Mouse (Mus musculus) spleen, adult 2 months (tissue): ENCODE data around the gene Mrps15. TPM values are rescaled to one million over a fixed set of nuclear protein-coding genes. Genes with fewer than 3 reads are reported as not detected.
A peak's percentile ranks its signal among the peaks of the same experiment; 100 is the strongest.

Experiments used
- DNase-seq, 2 experiments: peaks; one replicate each; pipeline versions ENCODE4 v3.0.0 to v3.0.0-alpha.2; 2012 to 2021; ENCODE audit warnings: low spot score in 2 of 2, low read depth in 1 of 2
- H3K27ac ChIP-seq: fragments of 200-500 bp; 2 replicates; pipeline ENCODE4 v1.5.1; 2012; ENCODE audit warnings: low read length, inconsistent platforms; ENCODE audit not compliant: insufficient read depth
- H3K27me3 ChIP-seq: fragments of 200-500 bp; 2 replicates; pipeline ENCODE4 v1.6.1; 2012; ENCODE audit warnings: mild to moderate bottlenecking, moderate library complexity, low read length, inconsistent platforms; ENCODE audit not compliant: control insufficient read depth, insufficient read depth
- H3K36me3 ChIP-seq: fragments of 200-500 bp; 2 replicates; pipeline ENCODE4 v1.6.1; 2012; ENCODE audit warnings: mild to moderate bottlenecking, low read length, inconsistent platforms; ENCODE audit not compliant: control insufficient read depth, insufficient read depth
- H3K4me1 ChIP-seq: fragments of 200-500 bp; 2 replicates; pipeline ENCODE4 v1.6.1; 2011; ENCODE audit warnings: inconsistent platforms; ENCODE audit not compliant: control insufficient read depth, insufficient read depth, insufficient read length
- H3K4me3 ChIP-seq: fragments of 200-500 bp; 2 replicates; pipeline ENCODE4 v1.5.1; 2011; ENCODE audit warnings: mild to moderate bottlenecking, inconsistent platforms; ENCODE audit not compliant: insufficient read depth, insufficient read length; ENCODE audit errors: extremely low read depth
- CTCF ChIP-seq: fragments of 200-500 bp; IDR thresholded peaks from 2 replicates; pipeline ENCODE4 v1.5.1; 2011; ENCODE audit warnings: mild to moderate bottlenecking, inconsistent platforms; ENCODE audit not compliant: insufficient read depth, insufficient read length, insufficient replicate concordance; ENCODE audit errors: extremely low read depth
- POLR2A ChIP-seq: fragments of 200-500 bp; IDR thresholded peaks from 2 replicates; pipeline ENCODE4 v1.6.1; 2011; ENCODE audit warnings: low read depth, low read length, inconsistent platforms
- whole genome bisulfite sequencing: fragments of 180-500 bp; shearing (Covaris S2); methylation state at CpG from one replicate; pipeline ENCODE4 v1.1.7; 2018; 5-methylcytosine and 5-hydroxymethylcytosine counted together
- polyA plus RNA-seq: library from polyadenylated mRNA; depleted of rRNA; stranded (reverse); fragments of >200 nt; gene quantifications from 2 replicates; pipeline ENCODE4 v1.2.3, GENCODE M21; 2012; rRNA removed

Gene Mrps15
- 33.6 and 66.2 TPM in 2 replicates for polyA plus RNA-seq

DNA sequence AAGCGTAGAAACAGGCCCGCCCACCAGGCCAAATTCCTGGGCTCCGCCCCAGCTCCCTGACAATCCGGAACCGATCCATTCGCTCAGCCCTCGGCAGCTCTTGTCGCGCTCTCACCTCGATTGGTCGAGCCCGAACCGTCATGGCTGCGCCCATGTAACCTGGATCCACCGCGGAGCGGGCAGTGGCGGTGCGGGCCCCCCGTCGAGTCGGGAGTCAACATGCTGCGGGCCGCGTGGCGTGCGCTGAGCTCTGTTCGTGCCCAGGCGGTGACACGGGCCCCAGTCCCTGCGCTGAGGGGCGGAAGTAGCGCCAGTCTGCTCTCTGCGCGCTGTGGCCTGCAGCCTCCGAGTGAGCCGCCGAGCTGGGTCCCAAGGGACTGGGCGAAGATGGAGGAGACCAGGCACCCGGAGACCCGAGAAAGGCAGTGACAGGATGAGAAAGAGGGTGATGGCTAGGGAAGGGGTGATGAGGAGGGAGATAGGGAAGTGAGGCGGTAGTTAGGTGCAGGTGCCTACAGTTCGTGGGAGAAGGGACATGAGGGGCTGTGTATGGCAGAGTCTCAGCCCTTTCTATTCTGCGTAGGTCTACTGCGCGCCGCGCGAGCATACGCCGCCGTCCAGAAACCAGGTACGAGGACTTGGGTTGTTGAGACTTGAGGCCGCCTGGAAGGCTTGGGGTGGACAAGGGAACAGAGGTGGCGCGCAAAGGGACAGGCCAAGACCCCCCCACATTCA, at the start of gene Mrps15:
TSS of gene Mrps15 (plus strand) at position 75 of the 735 bp plus-strand sequence.
- 0 out of 2 replicates have a peak, but pooled peaks cover 3% of the 10 kb centered on the region for H3K4me1 ChIP-seq
- H3K27ac ChIP-seq = peak within 1 kb of the TSS; percentile 65
- TF ChIP-seq POLR2A (peak; percentile 2; the same call in 1 of the 2 replicates), CTCF (no peak)
- H3K27me3 ChIP-seq = no peaks in the 10 kb centered on the region
- H3K36me3 ChIP-seq = peaks cover 4% of the 10 kb centered on the region; the same call in 1 of the 2 replicates
- peak within 1 kb of the TSS; percentile 81 for H3K4me3 ChIP-seq
- WGBS = 2% methylated on average over 56 of the region's 56 CpGs
- peak; percentile 66 to 74 for DNase-seq

DNA sequence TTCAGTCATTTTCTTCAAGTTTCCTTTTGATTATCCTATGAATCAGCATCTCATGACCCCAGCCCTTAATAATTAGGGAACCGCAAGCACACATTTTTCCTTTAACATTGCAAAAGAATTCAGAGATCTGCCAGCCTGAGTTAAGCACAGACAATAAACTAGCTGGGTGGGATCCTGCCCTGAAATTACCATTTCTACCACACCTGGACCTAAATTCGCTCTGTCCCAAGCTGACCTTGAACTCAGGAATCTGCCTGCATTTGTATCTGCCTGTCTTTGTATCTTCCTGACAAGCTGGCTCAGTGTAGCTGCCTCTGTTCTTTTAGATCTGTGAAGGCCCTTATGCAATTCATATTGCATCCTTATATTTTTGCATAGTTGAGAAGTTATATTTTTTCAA, 48.9 kb upstream of the Mrps15 start:
- no peak overlapping the region for H3K27ac ChIP-seq
- WGBS = 84% methylated on average over 2 of the region's 2 CpGs
- no peak overlapping the region for H3K4me3 ChIP-seq
- DNase-seq = no peak
- no peak for TF ChIP-seq POLR2A
- TF ChIP-seq CTCF = no peak
- no peaks in the 10 kb centered on the region for H3K4me1 ChIP-seq
- H3K27me3 ChIP-seq = no peaks in the 10 kb centered on the region
- H3K36me3 ChIP-seq = no peaks in the 10 kb centered on the region

DNA sequence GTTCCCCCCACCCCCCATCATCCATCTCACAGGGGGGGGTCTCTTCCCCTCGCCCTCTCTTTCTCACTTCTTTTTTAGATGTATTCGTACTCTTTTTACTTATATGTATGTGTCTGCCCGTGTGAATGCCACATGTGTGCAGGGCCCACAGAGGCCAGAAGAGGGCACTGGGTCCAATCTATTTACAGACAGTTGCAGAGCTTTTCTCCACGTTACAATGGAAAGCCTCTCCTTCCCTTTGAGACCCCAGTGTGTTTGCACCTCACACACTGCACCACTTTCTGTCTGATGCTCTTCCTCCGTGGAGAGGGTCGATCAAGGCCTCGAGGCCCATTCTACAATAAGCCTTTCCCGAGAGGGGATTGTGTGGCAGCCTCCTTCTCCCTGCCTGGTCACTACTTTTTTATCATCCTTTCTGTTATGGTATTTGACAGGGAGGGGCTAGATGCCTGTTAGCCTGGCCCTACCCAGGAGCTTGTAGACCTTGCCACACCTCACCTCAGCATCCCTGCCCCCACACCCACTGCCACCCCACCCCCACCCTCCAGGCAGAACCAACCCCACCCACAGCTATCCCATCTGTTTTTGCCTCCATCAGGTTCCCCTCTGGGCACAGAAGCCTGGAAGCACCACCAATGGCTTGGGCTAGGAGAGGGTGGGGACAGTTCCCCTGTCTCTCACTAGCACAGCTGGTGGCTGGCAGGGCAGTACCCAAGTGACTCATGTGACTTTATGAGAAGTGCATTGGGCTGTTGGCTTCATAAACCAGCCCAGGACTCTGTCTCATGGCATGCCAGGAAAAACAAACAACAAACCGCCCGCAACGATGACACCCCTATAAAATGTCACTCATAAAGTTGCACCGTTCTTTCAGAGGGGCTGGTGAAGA, 45.2 kb upstream of the Mrps15 start:
- 87% methylated on average over 12 of the region's 12 CpGs for WGBS

DNA sequence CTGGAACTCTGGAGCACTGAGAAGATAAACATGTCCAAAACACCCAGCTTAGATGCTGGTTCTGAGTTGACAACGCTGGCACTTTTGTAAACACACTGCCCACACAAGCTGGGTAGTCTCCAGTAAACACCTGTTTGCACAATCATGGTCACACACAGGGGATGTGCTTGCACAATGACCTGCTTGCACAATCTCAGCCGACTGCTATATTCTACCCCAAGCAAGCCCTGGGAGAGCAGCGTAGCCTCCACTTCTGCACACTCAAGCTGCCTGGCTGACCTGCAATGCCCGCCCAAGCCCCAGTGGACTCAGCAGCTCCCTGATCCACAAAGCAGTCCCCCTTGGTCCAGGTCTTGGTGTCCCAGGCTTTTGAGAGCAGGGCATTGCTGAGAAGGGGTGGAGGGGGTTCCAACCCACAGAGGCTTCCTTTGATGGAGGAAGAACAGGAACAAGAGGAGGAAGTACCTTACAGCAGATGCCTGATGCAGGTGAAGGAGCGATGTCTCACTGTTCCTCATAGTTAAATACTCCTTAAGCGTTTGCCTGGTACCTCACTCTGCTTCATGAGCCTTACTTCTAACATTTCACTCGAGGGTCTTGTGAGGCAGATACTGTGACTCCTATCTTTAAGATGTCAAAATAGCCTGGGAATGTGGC, 28.9 kb upstream of the Mrps15 start:
- Histone ChIP-seq H3K4me1 (no peaks in the 10 kb centered on the region; the same call in 1 of the 2 replicates), H3K36me3 (no peaks in the 10 kb centered on the region), H3K4me3 (no peak overlapping the region), H3K27me3 (no peaks in the 10 kb centered on the region), H3K27ac (no peak overlapping the region)
- DNase-seq = no peak
- no peak for TF ChIP-seq CTCF
- TF ChIP-seq POLR2A = no peak
- 82% methylated on average over 7 of the region's 7 CpGs for WGBS

More for the DNA sequence above, 45.2 kb upstream of the Mrps15 start:
- Histone ChIP-seq H3K27ac (no peak overlapping the region), H3K27me3 (no peaks in the 10 kb centered on the region), H3K4me3 (no peak overlapping the region), H3K4me1 (no peaks in the 10 kb centered on the region), H3K36me3 (no peaks in the 10 kb centered on the region)
- DNase-seq = no peak
- no peak for TF ChIP-seq CTCF
- TF ChIP-seq POLR2A = no peak

GRCm38 (mm10) chr4:126018966-126019538, 27.7 kb upstream of the Mrps15 start:
- peak; percentile 12 to 61 for DNase-seq
- no peak overlapping the region for H3K4me3 ChIP-seq
- H3K4me1 ChIP-seq = no peaks in the 10 kb centered on the region; the same call in none of the 2 replicates
- TF ChIP-seq CTCF (no peak), POLR2A (no peak)
- no peaks in the 10 kb centered on the region for H3K36me3 ChIP-seq
- peak overlapping the region; percentile 61 for H3K27ac ChIP-seq
- WGBS = 69% methylated on average over 11 of the region's 11 CpGs
- H3K27me3 ChIP-seq = no peaks in the 10 kb centered on the region

- no peak for DNase-seq
- Histone ChIP-seq H3K27ac (peak within 1 kb of the TSS; percentile 25; the same call in 1 of the 2 replicates), H3K27me3 (no peaks in the 10 kb centered on the region), H3K4me1 (no peaks in the 10 kb centered on the region; the same call in none of the 2 replicates), H3K4me3 (peak within 1 kb of the TSS; percentile 23; the same call in 1 of the 2 replicates), H3K36me3 (no peaks in the 10 kb centered on the region)
- TF ChIP-seq POLR2A = no peak
- TF ChIP-seq CTCF = no peak
- WGBS = 11% methylated on average over 16 of the region's 16 CpGs
Measured at GRCm38 (mm10) chr4:126024303-126024900, 22.3 kb upstream of the Mrps15 start, which contains the start of gene Csf3r. Gene Csf3r, plus strand, starts transcription at chr4:126024550.
